Mouse (Mus musculus) ES-CJ7 (cell line): Measurements from ENCODE around the gene Cyld.
"Not testable (repeated sequence)": the region's sequence is repeated elsewhere in the genome, so short reads cannot be mapped to it uniquely, and the experiment has no call there.

Source experiments
- DNase-seq: peaks from one replicate; pipeline ENCODE4 v3.0.0; 2011; ENCODE audit warnings: low read depth, low spot score

Cyld gene

GRCm38 (mm10) chr8:88686906-88687235 is 10.0 kb upstream of the Cyld start:
- no peak for DNase-seq

GRCm38 (mm10) chr8:88689151-88689550 is 7.7 kb upstream of the Cyld start:
- no peak for DNase-seq

- no peak for DNase-seq
Measured at GRCm38 (mm10) chr8:88689891-88690290, 6.9 kb upstream of the Cyld start.

GRCm38 (mm10) chr8:88691342-88691948 is 5.4 kb upstream of the Cyld start:
- DNase-seq = no peak

GRCm38 (mm10) chr8:88691961-88692360 is 4.9 kb upstream of the Cyld start:
- DNase-seq = no peak

GRCm38 (mm10) chr8:88692866-88693265 is 4.0 kb upstream of the Cyld start:
- DNase-seq = no peak

GRCm38 (mm10) chr8:88693376-88693775 is 3.5 kb upstream of the Cyld start:
- no peak for DNase-seq

GRCm38 (mm10) chr8:88694291-88694690 is 2.5 kb upstream of the Cyld start:
- no peak for DNase-seq

GRCm38 (mm10) chr8:88696228-88696627 is 600 bp upstream of the Cyld start:
- no peak for DNase-seq

GRCm38 (mm10) chr8:88697642-88698031 is 809 bp downstream of the Cyld start:
- DNase-seq = no peak

GRCm38 (mm10) chr8:88698048-88698447 is 1.2 kb downstream of the Cyld start:
- DNase-seq = peak; percentile 21

GRCm38 (mm10) chr8:88701611-88702010 is 4.8 kb downstream of the Cyld start:
- peak; percentile 41 for DNase-seq

- no peak for DNase-seq
Measured at GRCm38 (mm10) chr8:88702816-88703215, 6.0 kb downstream of the Cyld start.

- no peak for DNase-seq
Measured at GRCm38 (mm10) chr8:88723256-88723963, 26.6 kb downstream of the Cyld start.

GRCm38 (mm10) chr8:88755175-88755791 is 58.5 kb downstream of the Cyld start:
- DNase-seq = peak; percentile 94

GRCm38 (mm10) chr8:88761980-88762379 is 65.2 kb downstream of the Cyld start:
- no peak for DNase-seq

- DNase-seq = no peak
Measured at GRCm38 (mm10) chr8:88771241-88771640, 74.4 kb downstream of the Cyld start.

GRCm38 (mm10) chr8:88774593-88775297 is 77.9 kb downstream of the Cyld start:
- no peak for DNase-seq

GRCm38 (mm10) chr8:88775298-88775646 is 78.4 kb downstream of the Cyld start:
- no peak for DNase-seq

- DNase-seq = no peak
Measured at GRCm38 (mm10) chr8:88780142-88780541, 83.3 kb downstream of the Cyld start.

- DNase-seq = no peak
Measured at GRCm38 (mm10) chr8:88781283-88781682, 84.5 kb downstream of the Cyld start.

- DNase-seq = no peak
Measured at GRCm38 (mm10) chr8:88783722-88784121, 86.9 kb downstream of the Cyld start.

- not testable (repeated sequence) for DNase-seq
Measured at GRCm38 (mm10) chr8:88788335-88788734, 91.5 kb downstream of the Cyld start.
